Mouse (Mus musculus) lung, embryonic 15.5 days (tissue): ENCODE data around the gene Rita1. TPM values are rescaled to one million over a fixed set of nuclear protein-coding genes. Genes with fewer than 3 reads are reported as not detected.

Source experiments
- ATAC-seq: fragments of 200-750 bp; cut with Nextera tagmentation; 2 replicates; pipeline ENCODE4 v1.8.0; 2017; ENCODE audit warnings: moderate number of reproducible peaks, borderline replicate concordance; ENCODE audit not compliant: low FRiP score, low TSS enrichment; ENCODE audit errors: extremely low read depth
- H3K27ac ChIP-seq: fragments of 300-500 bp; sonication (generic); 2 replicates; pipeline ENCODE4 v1.5.1; 2015; ENCODE audit warnings: moderate library complexity, mild to moderate bottlenecking, inconsistent platforms
- H3K27me3 ChIP-seq: fragments of 300-500 bp; sonication (generic); 2 replicates; pipeline ENCODE4 v1.6.1; 2015; ENCODE audit warnings: inconsistent platforms
- H3K36me3 ChIP-seq: fragments of 300-500 bp; sonication (generic); 2 replicates; pipeline ENCODE4 v1.6.1; 2015; ENCODE audit warnings: inconsistent platforms
- H3K4me1 ChIP-seq: fragments of 300-500 bp; sonication (generic); 2 replicates; pipeline ENCODE4 v1.6.1; 2015; ENCODE audit warnings: inconsistent platforms
- H3K4me2 ChIP-seq: fragments of 300-500 bp; sonication (generic); 2 replicates; pipeline ENCODE4 v1.6.1; 2015; ENCODE audit warnings: inconsistent platforms, mild to moderate bottlenecking, moderate library complexity
- H3K4me3 ChIP-seq: fragments of 300-500 bp; sonication (generic); 2 replicates; pipeline ENCODE4 v1.5.1; 2015; ENCODE audit warnings: mild to moderate bottlenecking, inconsistent platforms
- H3K9ac ChIP-seq: fragments of 300-500 bp; sonication (generic); 2 replicates; pipeline ENCODE4 v1.6.1; 2015; ENCODE audit warnings: inconsistent platforms
- H3K9me3 ChIP-seq: fragments of 300-500 bp; sonication (generic); 2 replicates; pipeline ENCODE4 v1.6.1; 2016; ENCODE audit warnings: inconsistent platforms
- WGBS: fragments of 180-500 bp; shearing (Covaris S2); methylation state at CpG from one replicate; pipeline ENCODE4 v1.1.7; 2015; 5-methylcytosine and 5-hydroxymethylcytosine counted together
- polyA plus RNA-seq: library from polyadenylated mRNA; unstranded; fragments of >200 nt; fragmentation: Nextera tagmentation; extraction: Ambion mirVana; gene quantifications from 2 replicates; pipeline ENCODE4 v1.2.1, GENCODE M21; 2015

Rita1 gene
- polyA plus RNA-seq, 1 experiment from 2014 or later = 11.1 TPM

DNA sequence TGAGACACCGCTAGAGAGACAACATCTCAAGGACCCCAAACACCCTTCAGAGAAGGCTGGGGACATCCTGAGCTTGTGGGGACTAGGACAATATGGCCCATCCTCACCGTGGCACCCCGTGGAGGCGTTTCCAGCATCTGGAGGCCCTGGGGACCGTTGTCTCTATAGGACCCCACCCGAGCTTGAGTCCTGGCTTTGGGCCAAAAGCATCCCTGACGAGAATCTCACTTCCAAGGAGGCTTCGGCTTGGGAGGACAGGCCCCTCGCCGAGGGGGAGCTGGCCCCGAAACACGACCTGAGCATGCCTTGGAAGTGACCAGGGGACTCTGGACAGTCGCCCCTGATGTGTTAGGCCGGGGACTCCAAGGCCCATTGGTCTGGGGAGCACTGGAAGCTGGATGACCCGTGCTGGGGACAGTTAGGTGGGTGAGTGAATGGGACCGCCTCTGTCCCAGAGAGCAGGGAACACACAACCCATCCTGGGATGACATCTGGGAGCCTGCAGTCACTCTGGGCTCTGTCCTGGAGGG is 3.1 kb downstream of the Rita1 start:
- H3K4me2 ChIP-seq = no peak overlapping the region
- ATAC-seq = no peak
- no peaks in the 10 kb centered on the region for H3K9me3 ChIP-seq
- H3K9ac ChIP-seq = no peak overlapping the region
- WGBS = 73% methylated on average over 16 of the region's 16 CpGs
- H3K4me1 ChIP-seq = peaks cover 24% of the 10 kb centered on the region
- H3K27ac ChIP-seq = no peak overlapping the region
- H3K36me3 ChIP-seq = no peaks in the 10 kb centered on the region
- H3K27me3 ChIP-seq = no peaks in the 10 kb centered on the region
- no peak overlapping the region for H3K4me3 ChIP-seq

GRCm38 (mm10) chr5:120607335-120607734 is 5.1 kb downstream of the Rita1 start:
- WGBS = 80% methylated on average over 3 of the region's 3 CpGs
- H3K9ac ChIP-seq = no peak overlapping the region
- H3K4me3 ChIP-seq = no peak overlapping the region
- no peak overlapping the region for H3K4me2 ChIP-seq
- H3K27me3 ChIP-seq = no peaks in the 10 kb centered on the region
- H3K4me1 ChIP-seq = peaks cover 17% of the 10 kb centered on the region
- H3K9me3 ChIP-seq = no peaks in the 10 kb centered on the region
- no peak for ATAC-seq
- no peaks in the 10 kb centered on the region for H3K36me3 ChIP-seq
- no peak overlapping the region for H3K27ac ChIP-seq

DNA sequence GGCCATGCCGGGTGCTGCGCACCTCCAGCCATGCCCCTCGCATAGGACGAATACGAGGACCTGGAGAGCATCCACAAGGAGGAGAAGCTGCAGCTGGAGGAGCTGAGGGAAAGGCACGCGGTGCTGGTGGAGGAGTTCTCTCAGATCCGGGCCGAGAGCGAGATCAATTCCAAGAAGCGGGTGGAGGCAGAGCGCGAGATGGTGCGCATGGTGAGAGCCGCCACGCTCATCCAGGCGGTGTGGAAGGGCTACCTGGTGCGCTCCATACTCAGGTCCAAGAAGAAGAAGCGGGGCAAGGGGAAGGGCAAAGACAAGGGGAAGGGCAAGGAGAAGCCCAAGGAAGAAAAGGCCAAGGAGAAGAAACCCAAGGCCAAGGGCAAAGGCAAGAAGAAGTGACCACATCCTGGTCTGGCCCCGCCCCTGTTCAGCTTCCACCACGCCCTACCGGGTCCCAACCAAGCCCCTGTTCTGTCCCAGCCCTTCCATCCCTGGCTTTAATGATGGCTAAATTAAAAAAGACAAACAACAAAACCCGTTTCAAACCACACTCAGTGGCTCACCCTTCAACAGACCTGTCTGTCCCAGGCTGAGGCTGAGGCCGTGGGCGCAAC is 5.7 kb downstream of the Rita1 start:
- H3K4me3 ChIP-seq = no peak overlapping the region

DNA sequence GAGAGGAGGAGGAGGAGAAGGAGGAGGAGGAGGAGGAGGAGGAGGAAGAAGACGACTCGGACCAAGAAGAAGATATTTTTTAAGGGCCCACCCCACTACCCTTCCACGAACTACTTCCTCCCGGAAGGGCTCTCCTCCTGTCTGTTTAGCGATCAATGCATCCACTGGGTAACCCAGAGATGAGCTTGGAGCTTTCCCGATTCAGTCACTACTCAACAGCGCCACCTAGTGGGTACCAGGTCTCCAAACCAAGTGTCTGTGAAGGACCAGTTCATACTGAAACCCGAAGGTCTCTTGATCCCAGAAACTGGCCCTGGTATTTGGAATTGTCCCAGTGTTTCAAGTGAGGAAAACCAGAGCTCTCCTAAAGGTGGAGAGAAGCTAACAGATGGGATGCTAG is 6.7 kb downstream of the Rita1 start:
- Histone ChIP-seq H3K9ac (no peak overlapping the region; the same call in 1 of the 2 replicates), H3K4me3 (peak overlapping the region; percentile 31), H3K27ac (no peak overlapping the region), H3K4me1 (peaks cover 6% of the 10 kb centered on the region), H3K9me3 (no peaks in the 10 kb centered on the region), H3K4me2 (peak overlapping the region; percentile 66), H3K27me3 (no peaks in the 10 kb centered on the region), H3K36me3 (no peaks in the 10 kb centered on the region)
- 3% methylated on average over 7 of the region's 8 CpGs for WGBS
- ATAC-seq = peak; percentile 60; the same call in 1 of the 2 replicates

More for the DNA sequence above, 5.7 kb downstream of the Rita1 start:
- H3K9me3 ChIP-seq = no peaks in the 10 kb centered on the region
- no peaks in the 10 kb centered on the region for H3K27me3 ChIP-seq
- H3K27ac ChIP-seq = no peak overlapping the region
- WGBS = 66% methylated on average over 25 of the region's 25 CpGs
- no peak overlapping the region for H3K4me2 ChIP-seq
- H3K4me1 ChIP-seq = peaks cover 15% of the 10 kb centered on the region
- no peak overlapping the region for H3K9ac ChIP-seq
- no peak for ATAC-seq
- no peaks in the 10 kb centered on the region for H3K36me3 ChIP-seq

GRCm38 (mm10) chr5:120605241-120605661 is 7.1 kb downstream of the Rita1 start:
- Histone ChIP-seq H3K27ac (no peak overlapping the region), H3K4me1 (peaks cover 6% of the 10 kb centered on the region), H3K9me3 (no peaks in the 10 kb centered on the region), H3K27me3 (no peaks in the 10 kb centered on the region), H3K4me3 (peak overlapping the region; percentile 31), H3K4me2 (peak overlapping the region; percentile 66), H3K9ac (peak overlapping the region; percentile 34), H3K36me3 (no peaks in the 10 kb centered on the region)
- peak; percentile 49; the same call in 1 of the 2 replicates for ATAC-seq
- WGBS = 1% methylated on average over 10 of the region's 10 CpGs

GRCm38 (mm10) chr5:120604839-120605238 is 7.5 kb downstream of the Rita1 start:
- no peaks in the 10 kb centered on the region for H3K27me3 ChIP-seq
- WGBS = 3% methylated on average over 6 of the region's 6 CpGs
- H3K9ac ChIP-seq = 0 out of 2 replicates have a peak overlapping the region, but pooled peaks have one; percentile 34
- H3K4me3 ChIP-seq = peak overlapping the region; percentile 31
- no peak overlapping the region for H3K27ac ChIP-seq
- peaks cover 6% of the 10 kb centered on the region for H3K4me1 ChIP-seq
- H3K36me3 ChIP-seq = no peaks in the 10 kb centered on the region
- H3K4me2 ChIP-seq = peak overlapping the region; percentile 66
- no peaks in the 10 kb centered on the region for H3K9me3 ChIP-seq
- no peak for ATAC-seq

- no peak for ATAC-seq
- 64% methylated on average over 7 of the region's 7 CpGs for WGBS
Observed at GRCm38 (mm10) chr5:120603515-120603914, 8.9 kb downstream of the Rita1 start.

GRCm38 (mm10) chr5:120602210-120602609 is 10.2 kb downstream of the Rita1 start:
- Histone ChIP-seq H3K4me3 (no peak overlapping the region), H3K27me3 (no peaks in the 10 kb centered on the region), H3K27ac (no peak overlapping the region), H3K4me1 (peaks cover 6% of the 10 kb centered on the region), H3K4me2 (no peak overlapping the region), H3K36me3 (no peaks in the 10 kb centered on the region), H3K9ac (no peak overlapping the region), H3K9me3 (no peaks in the 10 kb centered on the region)
- 90% methylated on average over 12 of the region's 12 CpGs for WGBS
- ATAC-seq = no peak

More at GRCm38 (mm10) chr5:120603515-120603914, 8.9 kb downstream of the Rita1 start:
- Histone ChIP-seq H3K4me2 (no peak overlapping the region), H3K27me3 (no peaks in the 10 kb centered on the region), H3K27ac (no peak overlapping the region), H3K36me3 (no peaks in the 10 kb centered on the region), H3K4me1 (peaks cover 6% of the 10 kb centered on the region), H3K9me3 (no peaks in the 10 kb centered on the region), H3K9ac (no peak overlapping the region), H3K4me3 (no peak overlapping the region)

DNA sequence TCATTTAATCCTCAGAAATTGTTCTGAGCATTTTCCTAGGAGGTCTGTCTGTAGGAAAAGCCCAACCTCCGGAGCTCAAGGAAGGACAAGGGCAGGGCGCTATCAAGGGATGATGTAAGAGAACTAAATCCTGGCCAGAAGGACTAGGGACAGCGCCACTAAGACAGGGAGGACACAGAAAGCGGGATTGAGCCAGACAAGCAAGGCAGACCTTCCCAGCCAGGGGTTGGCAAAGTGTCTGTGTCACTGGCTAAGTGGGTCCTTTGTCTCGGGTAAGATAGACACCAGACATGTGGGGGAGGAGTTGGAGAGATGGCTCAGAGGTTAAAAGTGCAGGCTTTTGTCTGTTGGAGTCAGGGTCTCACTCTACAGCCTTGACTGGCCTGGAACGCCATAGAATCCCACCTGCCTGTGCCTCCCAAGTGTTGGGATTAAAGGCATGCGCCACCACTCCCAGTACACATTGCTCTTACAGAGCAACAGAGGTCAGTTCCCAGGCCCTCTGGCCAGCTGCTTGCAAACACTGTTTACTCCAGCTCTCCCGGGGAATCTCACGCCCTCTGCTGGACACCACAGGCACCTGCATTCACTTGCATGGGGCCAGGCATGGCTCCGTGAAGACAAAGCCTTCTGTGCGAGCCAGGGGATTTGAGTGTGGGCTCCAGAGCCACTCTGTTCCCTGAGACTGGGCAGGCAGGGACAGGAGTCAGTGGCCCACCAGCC is 11.3 kb downstream of the Rita1 start:
- 52% methylated on average over 11 of the region's 11 CpGs for WGBS
- ATAC-seq = no peak

GRCm38 (mm10) chr5:120599625-120600024 is 12.8 kb downstream of the Rita1 start:
- Histone ChIP-seq H3K4me1 (no peaks in the 10 kb centered on the region), H3K36me3 (no peaks in the 10 kb centered on the region), H3K27ac (no peak overlapping the region), H3K27me3 (no peaks in the 10 kb centered on the region), H3K4me3 (no peak overlapping the region), H3K9me3 (no peaks in the 10 kb centered on the region), H3K9ac (no peak overlapping the region), H3K4me2 (no peak overlapping the region)
- 72% methylated on average over 6 of the region's 6 CpGs for WGBS
- ATAC-seq = no peak

More for the DNA sequence above, 11.3 kb downstream of the Rita1 start:
- Histone ChIP-seq H3K36me3 (no peaks in the 10 kb centered on the region), H3K27ac (no peak overlapping the region), H3K4me1 (peaks cover 6% of the 10 kb centered on the region), H3K4me2 (no peak overlapping the region), H3K4me3 (no peak overlapping the region), H3K9me3 (no peaks in the 10 kb centered on the region), H3K9ac (no peak overlapping the region), H3K27me3 (no peaks in the 10 kb centered on the region)

DNA sequence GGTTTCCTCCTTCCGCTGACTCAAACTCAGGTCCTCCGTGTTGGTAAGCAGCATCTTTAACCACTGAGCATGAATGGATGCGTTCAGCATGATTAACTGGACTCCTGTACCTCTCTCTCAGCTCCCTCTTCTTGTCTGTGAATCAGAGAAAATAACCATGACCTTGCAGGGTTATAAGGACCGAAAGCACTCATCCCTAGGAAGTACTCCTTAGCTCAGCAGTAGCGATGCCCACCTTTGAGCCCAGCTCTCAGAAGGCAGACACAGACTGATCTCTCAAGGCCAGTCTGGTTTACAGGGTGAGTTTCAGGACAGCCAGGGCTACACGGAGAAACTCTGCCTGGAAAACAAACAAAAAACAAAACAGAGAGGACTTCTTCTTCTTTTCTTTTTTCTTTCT is 17.9 kb downstream of the Rita1 start:
- ATAC-seq = no peak
- no peak overlapping the region for H3K4me2 ChIP-seq
- H3K9ac ChIP-seq = no peak overlapping the region
- no peaks in the 10 kb centered on the region for H3K4me1 ChIP-seq
- no peak overlapping the region for H3K4me3 ChIP-seq
- 84% methylated on average over 6 of the region's 6 CpGs for WGBS
- H3K9me3 ChIP-seq = no peaks in the 10 kb centered on the region
- no peaks in the 10 kb centered on the region for H3K27me3 ChIP-seq
- no peaks in the 10 kb centered on the region for H3K36me3 ChIP-seq
- H3K27ac ChIP-seq = no peak overlapping the region

DNA sequence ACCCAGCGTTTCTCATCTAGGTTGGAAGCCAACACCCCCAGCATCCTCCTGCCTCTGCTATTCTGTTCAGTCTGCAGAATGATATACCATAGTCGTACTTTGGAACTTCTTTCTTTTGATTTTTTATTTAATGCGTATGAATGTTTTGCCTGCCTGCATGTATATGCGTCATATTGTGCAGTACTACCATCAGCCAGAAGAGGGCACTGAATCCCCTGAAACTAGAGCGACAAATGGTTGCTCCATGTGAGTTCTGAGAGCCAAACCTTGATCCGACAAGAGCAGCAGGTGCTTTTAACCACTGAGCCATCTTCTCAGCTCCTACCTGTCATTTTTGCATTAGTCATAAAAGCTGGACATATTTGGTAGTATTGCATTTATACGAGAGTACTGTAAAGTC is 20.2 kb downstream of the Rita1 start:
- WGBS = 66% methylated on average over 7 of the region's 7 CpGs

More for the DNA sequence above, 20.2 kb downstream of the Rita1 start:
- H3K4me1 ChIP-seq = peaks cover 13% of the 10 kb centered on the region
- H3K4me3 ChIP-seq = no peak overlapping the region
- no peaks in the 10 kb centered on the region for H3K9me3 ChIP-seq
- ATAC-seq = no peak
- no peak overlapping the region for H3K27ac ChIP-seq
- no peaks in the 10 kb centered on the region for H3K27me3 ChIP-seq
- no peak overlapping the region for H3K4me2 ChIP-seq
- no peak overlapping the region for H3K9ac ChIP-seq
- H3K36me3 ChIP-seq = no peaks in the 10 kb centered on the region
